Mouse (Mus musculus): Measurements from ENCODE around the gene Pde4b. TPM values are rescaled to one million over a fixed set of nuclear protein-coding genes. Genes with fewer than 3 reads are reported as not detected.

Pde4b gene
- polyA plus RNA-seq (2015; fragmentation: Nextera tagmentation; extraction: Ambion mirVana): 7.8 and 12.9 TPM in 2 replicates

GRCm38 (mm10) chr4:102087091-102087565 lies at the start of gene Pde4b:
TSS of gene Pde4b (plus strand) at chr4:102087543.

Other genes with a start within 250 kb of the Pde4b start
- gene B020004J07Rik, start 243.5 kb upstream of the Pde4b start, polyA plus RNA-seq (2015; fragmentation: Nextera tagmentation; extraction: Ambion mirVana): not detected in 2 replicates
- gene C130073F10Rik, start 193.8 kb upstream of the Pde4b start, polyA plus RNA-seq (2015; fragmentation: Nextera tagmentation; extraction: Ambion mirVana): not detected in 2 replicates
- gene Gm12800, start 178.4 kb upstream of the Pde4b start, polyA plus RNA-seq (2015; fragmentation: Nextera tagmentation; extraction: Ambion mirVana): not detected in 2 replicates
- gene Gm12794, start 147.1 kb upstream of the Pde4b start, polyA plus RNA-seq (2015; fragmentation: Nextera tagmentation; extraction: Ambion mirVana): not detected in 2 replicates
- gene Gm12790, start 106.5 kb upstream of the Pde4b start, polyA plus RNA-seq (2015; fragmentation: Nextera tagmentation; extraction: Ambion mirVana): not detected in 2 replicates
- gene Gm12789, start 100.9 kb upstream of the Pde4b start, polyA plus RNA-seq (2015; fragmentation: Nextera tagmentation; extraction: Ambion mirVana): not detected in 2 replicates

Data from adrenal gland, postnatal 0 days (tissue).